Mouse (Mus musculus) CD8-positive naive resting alpha-beta T cell, adult 2 months (primary cell): ENCODE data around the gene Chdh.

ENCODE experiments used
- DNase-seq, 2 experiments: peaks; one replicate each; pipeline ENCODE4 v3.0.0; 2022; ENCODE audit warnings: low read depth in 2 of 2, low spot score in 2 of 2

Chdh gene

GRCm38 (mm10) chr14:30054922-30055321 lies 46.1 kb downstream of the Chdh start:
- DNase-seq = no peak

GRCm38 (mm10) chr14:30056031-30056766 lies 47.4 kb downstream of the Chdh start:
- no peak for DNase-seq

DNA sequence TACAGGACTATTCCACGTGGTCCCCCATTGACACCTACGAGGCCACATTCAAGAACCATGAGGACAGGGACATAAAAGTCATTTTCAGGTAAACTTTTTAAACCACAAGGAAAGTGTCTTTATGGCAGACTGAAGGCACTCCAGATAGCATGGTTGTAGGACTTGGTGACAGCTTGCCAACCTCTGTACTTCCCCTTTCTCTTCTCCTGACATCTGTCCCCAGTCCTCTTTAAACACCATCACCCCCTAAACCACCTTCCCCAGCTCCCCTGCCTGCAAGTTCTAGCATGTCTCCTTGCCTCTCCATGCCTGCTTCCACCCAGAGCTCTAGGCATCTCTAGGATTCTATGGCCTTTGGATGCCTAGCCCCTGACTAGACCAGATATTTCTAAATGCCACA lies 56.0 kb downstream of the Chdh start:
- DNase-seq = no peak

DNA sequence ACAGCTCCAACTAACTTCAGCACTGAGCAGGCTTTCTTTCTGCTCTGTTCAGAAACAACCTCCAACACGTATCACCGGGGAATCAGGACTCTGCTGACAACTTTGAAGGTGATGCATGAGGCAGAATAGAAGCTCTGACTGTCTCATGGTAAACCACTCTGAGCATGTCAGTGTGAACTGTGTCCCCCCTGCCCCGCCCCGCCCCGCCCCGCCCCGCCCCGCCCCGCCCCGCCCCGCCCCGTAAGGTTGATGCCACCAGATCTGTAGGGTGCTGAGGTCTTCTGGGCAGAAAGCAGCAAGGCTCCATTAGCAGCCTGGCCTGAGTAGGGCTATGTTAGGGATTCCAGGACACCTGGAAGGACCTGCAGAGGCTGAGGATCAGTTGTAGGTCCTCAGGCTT lies 57.9 kb downstream of the Chdh start:
- DNase-seq = no peak

- no peak for DNase-seq
Measured at GRCm38 (mm10) chr14:30068566-30068965, 59.7 kb downstream of the Chdh start.

DNA sequence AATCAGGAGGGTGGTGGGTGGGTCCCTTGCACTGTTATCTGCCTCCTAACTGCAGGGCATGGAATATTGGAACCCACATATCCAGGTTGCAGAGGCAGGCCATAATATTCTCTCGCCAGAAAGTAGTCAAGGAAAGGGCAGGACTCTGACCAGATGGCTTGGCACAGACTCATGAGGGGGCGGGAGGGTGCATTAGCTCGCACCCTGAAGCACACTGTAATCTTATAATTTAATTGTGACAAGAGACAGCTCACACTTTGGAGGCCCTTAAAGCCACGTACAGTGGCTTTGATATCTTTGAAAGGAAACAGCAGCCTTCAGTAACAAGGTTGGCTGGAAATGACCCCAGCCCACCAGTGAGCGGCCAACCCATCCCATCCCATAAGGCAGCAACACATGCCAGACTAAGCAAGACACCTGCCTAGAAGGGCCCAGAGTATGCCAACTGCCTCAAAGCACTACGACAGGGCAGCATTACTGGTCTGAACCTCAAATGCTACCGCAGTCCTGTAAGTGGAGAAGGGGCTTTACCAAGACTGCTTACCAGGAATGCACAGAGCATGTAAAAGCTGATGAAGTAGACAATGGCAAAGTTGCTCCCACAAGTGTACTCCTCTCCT lies 66.6 kb downstream of the Chdh start:
- DNase-seq = no peak

DNA sequence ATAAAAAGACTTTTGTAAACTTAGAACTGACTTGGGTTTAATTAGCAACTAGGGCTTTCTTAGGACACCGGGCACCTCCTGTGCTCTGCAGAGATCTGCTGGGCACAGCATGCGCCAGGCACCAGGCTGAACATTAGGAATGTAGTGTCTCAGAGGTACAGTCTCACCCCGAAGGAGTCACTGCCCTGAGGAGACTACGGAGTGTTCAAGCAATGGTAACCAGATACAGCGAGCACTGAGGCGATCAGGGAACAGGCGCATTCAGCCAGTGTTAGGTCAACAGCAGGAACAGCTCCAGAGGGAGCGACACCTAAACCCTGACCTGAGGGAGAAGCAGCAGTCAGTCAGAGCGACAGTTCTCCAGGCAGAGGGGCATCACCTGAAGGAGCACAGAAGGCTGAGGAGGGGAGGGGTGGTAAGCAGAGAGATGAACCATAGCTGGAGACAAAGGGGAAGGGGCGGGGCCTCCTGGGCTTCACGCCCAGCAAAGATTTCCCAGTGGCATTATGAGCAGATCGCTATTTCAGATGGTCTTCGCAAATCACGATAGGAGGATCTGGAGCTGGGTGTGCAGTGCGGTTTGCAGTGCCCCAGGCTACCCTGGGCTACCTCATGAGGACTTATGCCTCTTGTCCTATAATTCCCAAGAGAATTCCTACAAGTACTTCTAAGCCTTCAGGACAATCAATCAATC lies 69.4 kb downstream of the Chdh start:
- DNase-seq = no peak

- no peak for DNase-seq
Measured at GRCm38 (mm10) chr14:30079729-30080128, 70.9 kb downstream of the Chdh start.
